Mouse (Mus musculus) brain, embryonic 14.5 days (tissue): ENCODE measurements around the gene Kcnip1.

Experiments
- CTCF ChIP-seq: fragments of 200-500 bp; IDR thresholded peaks from 2 replicates; pipeline ENCODE4 v1.5.1; 2012; ENCODE audit warnings: inconsistent platforms, mild to moderate bottlenecking, moderate library complexity, borderline replicate concordance; ENCODE audit not compliant: insufficient read depth, insufficient read length; ENCODE audit errors: extremely low read depth
- POLR2A ChIP-seq: fragments of 200-500 bp; IDR thresholded peaks from 2 replicates; pipeline ENCODE4 v1.6.1; 2012; ENCODE audit warnings: mild to moderate bottlenecking, inconsistent platforms, borderline replicate concordance; ENCODE audit not compliant: poor library complexity, insufficient read depth, insufficient read length, severe bottlenecking; ENCODE audit errors: extremely low read depth

DNA sequence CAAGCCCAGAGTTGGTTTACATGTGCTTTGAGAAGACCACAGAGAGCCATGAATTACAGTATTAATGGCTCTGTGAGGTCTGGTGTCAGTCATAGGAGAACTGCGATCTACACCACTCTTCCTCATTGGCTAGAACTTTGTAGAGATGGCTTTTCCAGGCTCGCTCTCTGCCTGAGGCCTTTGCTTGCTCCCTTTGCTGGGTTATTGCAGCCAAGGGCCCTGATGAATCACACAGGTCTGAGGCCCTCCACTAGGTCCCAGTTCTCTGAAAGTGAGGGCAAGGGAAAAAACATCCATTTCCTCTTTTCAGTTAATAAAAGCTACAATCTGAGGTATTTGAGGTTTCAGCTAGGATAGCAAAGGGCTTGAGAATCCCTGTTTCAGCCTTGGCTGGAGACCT, 329.4 kb downstream of the Kcnip1 start:
- TF ChIP-seq CTCF (no peak), POLR2A (no peak)
